Mouse (Mus musculus) cerebellum, adult 2 months (tissue): Measurements from ENCODE around the gene Ass1. TPM values are rescaled to one million over a fixed set of nuclear protein-coding genes. Genes with fewer than 3 reads are reported as not detected.

Experiments used
- DNase-seq, 2 experiments: peaks; one replicate each; pipeline ENCODE4 v3.0.0; 2021
- H3K27ac ChIP-seq: fragments of 200-500 bp; 2 replicates; pipeline ENCODE4 v1.5.1; 2012; ENCODE audit warnings: low read length, control low read depth, inconsistent platforms; ENCODE audit not compliant: insufficient read depth
- H3K27me3 ChIP-seq: fragments of 200-500 bp; 2 replicates; pipeline ENCODE4 v1.6.1; 2012; ENCODE audit warnings: inconsistent platforms, mild to moderate bottlenecking, low read length, moderate library complexity; ENCODE audit not compliant: control insufficient read depth, insufficient read depth
- H3K4me1 ChIP-seq: fragments of 200-500 bp; 2 replicates; pipeline ENCODE4 v1.6.1; 2011; ENCODE audit warnings: low read length; ENCODE audit not compliant: control insufficient read depth, insufficient read depth
- H3K4me3 ChIP-seq: fragments of 200-500 bp; replicated peaks from 2 replicates; pipeline ENCODE3; 2011; ENCODE audit warnings: mild to moderate bottlenecking, low read depth, low read length, control low read depth; ENCODE audit not compliant: insufficient read depth
- CTCF ChIP-seq: fragments of 200-500 bp; IDR thresholded peaks from 2 replicates; pipeline ENCODE4 v1.5.1; 2011; ENCODE audit warnings: low read depth, mild to moderate bottlenecking, control low read depth, low read length, moderate library complexity, borderline replicate concordance; ENCODE audit not compliant: insufficient read depth
- WGBS: fragments of 180-500 bp; shearing (Covaris S2); methylation state at CpG from one replicate; pipeline ENCODE4 v1.1.7; 2018; 5-methylcytosine and 5-hydroxymethylcytosine counted together
- polyA plus RNA-seq: library from polyadenylated mRNA; depleted of rRNA; stranded (reverse); fragments of >200 nt; gene quantifications from 2 replicates; pipeline ENCODE4 v1.2.3, GENCODE M21; 2012; rRNA removed

Ass1 gene
- polyA plus RNA-seq, 1 experiment = 29.9 TPM

- Histone ChIP-seq H3K4me1 (no peaks in the 10 kb centered on the region), H3K4me3 (no peak overlapping the region), H3K27me3 (no peaks in the 10 kb centered on the region), H3K27ac (no peak overlapping the region)
- 82% methylated on average over 5 of the region's 5 CpGs for WGBS
- DNase-seq = no peak
- no peak for TF ChIP-seq CTCF
Observed at GRCm38 (mm10) chr2:31554619-31555018, 84.6 kb downstream of the Ass1 start.

Other genes starting within 250 kb of the Ass1 start
- 118 and 126 TPM in 2 replicates for gene Ncs1, start 224.4 kb upstream of the Ass1 start, polyA plus RNA-seq
- 0.59 and 0.63 TPM in 2 replicates for gene Hmcn2, start 155.8 kb upstream of the Ass1 start, polyA plus RNA-seq
- gene Fubp3, start 102.4 kb downstream of the Ass1 start, polyA plus RNA-seq = 36.3 and 43.6 TPM in 2 replicates
- gene Prdm12, start 169.8 kb downstream of the Ass1 start, polyA plus RNA-seq = not detected in 2 replicates
- 25.0 and 26.8 TPM in 2 replicates for gene Exosc2, start 200.5 kb downstream of the Ass1 start, polyA plus RNA-seq
- gene Abl1, start 218.2 kb downstream of the Ass1 start, polyA plus RNA-seq = 42.6 and 45.0 TPM in 2 replicates